Mouse (Mus musculus) neural tube, embryonic 12.5 days (tissue): ENCODE measurements around the gene Kdm6b. TPM values are rescaled to one million over a fixed set of nuclear protein-coding genes. Genes with fewer than 3 reads are reported as not detected.

ENCODE experiments used
- ATAC-seq: fragments of 200-750 bp; cut with Nextera tagmentation; 2 replicates; pipeline ENCODE4 v1.8.0; 2017; ENCODE audit warnings: low read depth, mild to moderate bottlenecking, moderate TSS enrichment, moderate library complexity; ENCODE audit not compliant: low FRiP score
- H3K27ac ChIP-seq: fragments of 300-500 bp; sonication (generic); 2 replicates; pipeline ENCODE4 v1.5.1; 2016
- H3K27me3 ChIP-seq: fragments of 300-500 bp; sonication (generic); replicated peaks from 2 replicates; pipeline ENCODE4 v1.6.1; 2016; ENCODE audit warnings: mild to moderate bottlenecking
- H3K36me3 ChIP-seq: fragments of 300-500 bp; sonication (generic); 2 replicates; pipeline ENCODE4 v1.6.1; 2016; ENCODE audit warnings: mild to moderate bottlenecking
- H3K4me1 ChIP-seq: fragments of 300-500 bp; sonication (generic); 2 replicates; pipeline ENCODE4 v1.6.1; 2016
- H3K4me2 ChIP-seq: fragments of 300-500 bp; sonication (generic); replicated peaks from 2 replicates; pipeline ENCODE4 v1.6.1; 2016; ENCODE audit warnings: mild to moderate bottlenecking
- H3K4me3 ChIP-seq: fragments of 300-500 bp; sonication (generic); 2 replicates; pipeline ENCODE4 v1.5.1; 2016
- H3K9ac ChIP-seq: fragments of 300-500 bp; sonication (generic); 2 replicates; pipeline ENCODE4 v1.6.1; 2016; ENCODE audit warnings: mild to moderate bottlenecking
- H3K9me3 ChIP-seq: fragments of 300-500 bp; sonication (generic); 2 replicates; pipeline ENCODE4 v1.6.1; 2016; ENCODE audit warnings: mild to moderate bottlenecking
- WGBS: fragments of 180-500 bp; shearing (Covaris S2); methylation state at CpG from one replicate; pipeline ENCODE4 v1.1.7; 2016; 5-methylcytosine and 5-hydroxymethylcytosine counted together
- polyA plus RNA-seq: library from polyadenylated mRNA; unstranded; fragments of >200 nt; fragmentation: Nextera tagmentation; extraction: Ambion mirVana; gene quantifications from 2 replicates; pipeline ENCODE4 v1.2.1, GENCODE M21; 2016

Kdm6b gene
- polyA plus RNA-seq, 1 experiment from 2014 or later: 48.6 TPM

- H3K9ac ChIP-seq: peak overlapping the region; percentile 66
- peaks cover 77% of the 10 kb centered on the region for H3K4me1 ChIP-seq
- WGBS: under 1% methylated on average over 39 of the region's 39 CpGs
Measured at GRCm38 (mm10) chr11:69417449-69418384, 4.2 kb upstream of the Kdm6b start.

GRCm38 (mm10) chr11:69416921-69417448 is 3.5 kb upstream of the Kdm6b start:
- WGBS: 3% methylated on average over 8 of the region's 8 CpGs
- peak overlapping the region; percentile 95; the same call in 1 of the 2 replicates for H3K9ac ChIP-seq
- H3K9me3 ChIP-seq: no peaks in the 10 kb centered on the region
- H3K27me3 ChIP-seq: peaks cover 18% of the 10 kb centered on the region
- peaks cover 84% of the 10 kb centered on the region for H3K4me1 ChIP-seq
- peak overlapping the region; percentile 95 for H3K27ac ChIP-seq
- H3K4me2 ChIP-seq: peak overlapping the region; percentile 98
- peaks cover 8% of the 10 kb centered on the region for H3K36me3 ChIP-seq
- ATAC-seq: no peak
- peak overlapping the region; percentile 48 for H3K4me3 ChIP-seq

More at GRCm38 (mm10) chr11:69417449-69418384, 4.2 kb upstream of the Kdm6b start:
- H3K27me3 ChIP-seq: peaks cover 24% of the 10 kb centered on the region
- H3K9me3 ChIP-seq: no peaks in the 10 kb centered on the region
- peak; percentile 38 for ATAC-seq
- peaks cover 4% of the 10 kb centered on the region for H3K36me3 ChIP-seq
- peak overlapping the region; percentile 48 for H3K4me3 ChIP-seq
- peak overlapping the region; percentile 98 for H3K4me2 ChIP-seq
- H3K27ac ChIP-seq: peak overlapping the region; percentile 95

GRCm38 (mm10) chr11:69416509-69416908 is 3.0 kb upstream of the Kdm6b start:
- ATAC-seq: no peak
- Histone ChIP-seq H3K9me3 (no peaks in the 10 kb centered on the region), H3K4me2 (peak overlapping the region; percentile 98), H3K9ac (peak overlapping the region; percentile 95), H3K4me3 (peak overlapping the region; percentile 76), H3K4me1 (peaks cover 86% of the 10 kb centered on the region), H3K36me3 (peaks cover 8% of the 10 kb centered on the region), H3K27me3 (peaks cover 13% of the 10 kb centered on the region), H3K27ac (peak overlapping the region; percentile 95)
- WGBS: under 1% methylated on average over 4 of the region's 4 CpGs

- WGBS: 2% methylated on average over 18 of the region's 25 CpGs
- H3K4me1 ChIP-seq: peaks cover 83% of the 10 kb centered on the region
- ATAC-seq: no peak
Measured at GRCm38 (mm10) chr11:69415668-69416451, 2.4 kb upstream of the Kdm6b start.

GRCm38 (mm10) chr11:69415327-69415667 is 1.8 kb upstream of the Kdm6b start:
- peak overlapping the region; percentile 95 for H3K9ac ChIP-seq
- peaks cover 8% of the 10 kb centered on the region for H3K36me3 ChIP-seq
- H3K9me3 ChIP-seq: no peaks in the 10 kb centered on the region
- peak overlapping the region; percentile 95 for H3K27ac ChIP-seq
- peak overlapping the region; percentile 76 for H3K4me3 ChIP-seq
- WGBS: 0% methylated on average over 3 of the region's 3 CpGs
- peaks cover 78% of the 10 kb centered on the region for H3K4me1 ChIP-seq
- H3K27me3 ChIP-seq: peaks cover 1% of the 10 kb centered on the region; the same call in 1 of the 2 replicates
- peak overlapping the region; percentile 98 for H3K4me2 ChIP-seq
- peak; percentile 7 for ATAC-seq

More at GRCm38 (mm10) chr11:69415668-69416451, 2.4 kb upstream of the Kdm6b start:
- peak overlapping the region; percentile 98 for H3K4me2 ChIP-seq
- peak overlapping the region; percentile 95 for H3K27ac ChIP-seq
- H3K27me3 ChIP-seq: peaks cover 7% of the 10 kb centered on the region
- peak overlapping the region; percentile 76 for H3K4me3 ChIP-seq
- no peaks in the 10 kb centered on the region for H3K9me3 ChIP-seq
- H3K9ac ChIP-seq: peak overlapping the region; percentile 95
- H3K36me3 ChIP-seq: peaks cover 8% of the 10 kb centered on the region

GRCm38 (mm10) chr11:69414421-69415326 is 1.2 kb upstream of the Kdm6b start:
- peak overlapping the region; percentile 76 for H3K4me3 ChIP-seq
- WGBS: 11% methylated on average over 4 of the region's 4 CpGs
- H3K27me3 ChIP-seq: no peaks in the 10 kb centered on the region
- H3K4me2 ChIP-seq: peak overlapping the region; percentile 98
- peaks cover 71% of the 10 kb centered on the region for H3K4me1 ChIP-seq
- H3K9me3 ChIP-seq: no peaks in the 10 kb centered on the region
- peak overlapping the region; percentile 95 for H3K27ac ChIP-seq
- H3K9ac ChIP-seq: peak overlapping the region; percentile 95
- H3K36me3 ChIP-seq: peaks cover 8% of the 10 kb centered on the region
- ATAC-seq: no peak

GRCm38 (mm10) chr11:69412548-69412947 is 927 bp downstream of the Kdm6b start:
- no peaks in the 10 kb centered on the region for H3K27me3 ChIP-seq
- peak overlapping the region; percentile 91 for H3K9ac ChIP-seq
- ATAC-seq: no peak
- 62% methylated on average over 7 of the region's 7 CpGs for WGBS
- peak overlapping the region; percentile 88; the same call in 1 of the 2 replicates for H3K27ac ChIP-seq
- peaks cover 14% of the 10 kb centered on the region for H3K36me3 ChIP-seq
- no peaks in the 10 kb centered on the region for H3K9me3 ChIP-seq
- peak overlapping the region; percentile 76 for H3K4me3 ChIP-seq
- peaks cover 70% of the 10 kb centered on the region for H3K4me1 ChIP-seq
- peak overlapping the region; percentile 98 for H3K4me2 ChIP-seq

DNA sequence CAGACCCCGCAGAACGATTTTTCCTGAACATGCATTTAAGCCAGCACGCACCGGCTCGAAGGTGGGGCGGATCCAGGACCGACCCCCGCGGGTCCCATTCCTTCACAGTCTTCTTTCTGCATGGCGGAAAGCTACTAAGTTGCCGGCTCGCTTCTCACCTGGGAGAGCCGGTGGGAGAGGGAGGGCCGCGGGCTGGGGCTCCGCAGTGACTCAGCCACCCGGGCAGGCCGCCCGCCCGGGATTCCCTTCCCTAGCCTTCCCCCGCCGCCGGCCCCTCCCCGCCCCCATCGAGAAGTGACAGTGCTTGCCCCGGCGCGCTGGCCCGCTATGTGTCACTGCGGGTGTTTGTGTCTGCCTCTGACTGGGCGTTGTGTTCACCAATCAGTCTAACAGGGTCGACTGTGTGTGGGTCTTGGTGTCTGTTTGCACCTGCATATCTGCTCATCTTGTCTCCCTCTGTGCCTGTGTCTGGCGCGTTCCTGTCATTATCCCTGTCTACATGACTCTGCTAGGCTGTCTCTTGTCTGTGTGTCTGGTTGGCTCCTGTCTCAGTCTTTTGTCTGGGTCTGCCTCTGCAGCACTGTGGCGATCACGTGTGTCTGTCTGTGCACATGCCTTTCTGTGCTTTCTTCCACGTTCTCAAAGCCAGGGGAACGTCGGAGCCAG is 1.8 kb downstream of the Kdm6b start:
- H3K4me3 ChIP-seq: peak overlapping the region; percentile 80
- H3K27me3 ChIP-seq: no peaks in the 10 kb centered on the region
- H3K9ac ChIP-seq: peak overlapping the region; percentile 91
- 0 out of 2 replicates have a peak, but pooled peaks have one; percentile 1 for ATAC-seq
- H3K4me1 ChIP-seq: peaks cover 61% of the 10 kb centered on the region
- H3K9me3 ChIP-seq: no peaks in the 10 kb centered on the region
- H3K36me3 ChIP-seq: peaks cover 23% of the 10 kb centered on the region
- peak overlapping the region; percentile 88 for H3K27ac ChIP-seq
- peak overlapping the region; percentile 98 for H3K4me2 ChIP-seq
- 1% methylated on average over 39 of the region's 39 CpGs for WGBS

GRCm38 (mm10) chr11:69411073-69411535 is 2.4 kb downstream of the Kdm6b start:
- peak overlapping the region; percentile 98 for H3K4me2 ChIP-seq
- H3K27me3 ChIP-seq: no peaks in the 10 kb centered on the region
- peak overlapping the region; percentile 80 for H3K4me3 ChIP-seq
- H3K27ac ChIP-seq: peak overlapping the region; percentile 95
- peak overlapping the region; percentile 91 for H3K9ac ChIP-seq
- no peaks in the 10 kb centered on the region for H3K9me3 ChIP-seq
- ATAC-seq: peak; percentile 54
- peaks cover 56% of the 10 kb centered on the region for H3K4me1 ChIP-seq
- peaks cover 29% of the 10 kb centered on the region for H3K36me3 ChIP-seq
- WGBS: under 1% methylated on average over 26 of the region's 26 CpGs

GRCm38 (mm10) chr11:69410310-69411072 is 3.0 kb downstream of the Kdm6b start:
- H3K27me3 ChIP-seq: no peaks in the 10 kb centered on the region
- peak overlapping the region; percentile 91 for H3K9ac ChIP-seq
- under 1% methylated on average over 41 of the region's 41 CpGs for WGBS
- H3K36me3 ChIP-seq: peaks cover 35% of the 10 kb centered on the region
- H3K4me2 ChIP-seq: peak overlapping the region; percentile 98
- peak overlapping the region; percentile 95 for H3K27ac ChIP-seq
- no peaks in the 10 kb centered on the region for H3K9me3 ChIP-seq
- H3K4me3 ChIP-seq: peak overlapping the region; percentile 80
- peak; percentile 18; the same call in 1 of the 2 replicates for ATAC-seq
- peaks cover 56% of the 10 kb centered on the region for H3K4me1 ChIP-seq
